Mouse (Mus musculus) ES-E14 (cell line): ENCODE measurements around the gene Mterf4.

ENCODE experiments used
- CHD2 ChIP-seq: IDR thresholded peaks from 2 replicates; pipeline ENCODE4 v1.6.1; 2014; ENCODE audit warnings: mild to moderate bottlenecking, low read depth, low read length, inconsistent platforms
- MAFK ChIP-seq: IDR thresholded peaks from 2 replicates; pipeline ENCODE4 v1.6.1; 2014; ENCODE audit warnings: mild to moderate bottlenecking, low read depth, low read length, inconsistent platforms; ENCODE audit not compliant: insufficient read depth
- ZC3H11A ChIP-seq: IDR thresholded peaks from 2 replicates; pipeline ENCODE4 v1.6.1; 2012; ENCODE audit warnings: low read depth, mild to moderate bottlenecking, inconsistent platforms, low read length, borderline replicate concordance

DNA sequence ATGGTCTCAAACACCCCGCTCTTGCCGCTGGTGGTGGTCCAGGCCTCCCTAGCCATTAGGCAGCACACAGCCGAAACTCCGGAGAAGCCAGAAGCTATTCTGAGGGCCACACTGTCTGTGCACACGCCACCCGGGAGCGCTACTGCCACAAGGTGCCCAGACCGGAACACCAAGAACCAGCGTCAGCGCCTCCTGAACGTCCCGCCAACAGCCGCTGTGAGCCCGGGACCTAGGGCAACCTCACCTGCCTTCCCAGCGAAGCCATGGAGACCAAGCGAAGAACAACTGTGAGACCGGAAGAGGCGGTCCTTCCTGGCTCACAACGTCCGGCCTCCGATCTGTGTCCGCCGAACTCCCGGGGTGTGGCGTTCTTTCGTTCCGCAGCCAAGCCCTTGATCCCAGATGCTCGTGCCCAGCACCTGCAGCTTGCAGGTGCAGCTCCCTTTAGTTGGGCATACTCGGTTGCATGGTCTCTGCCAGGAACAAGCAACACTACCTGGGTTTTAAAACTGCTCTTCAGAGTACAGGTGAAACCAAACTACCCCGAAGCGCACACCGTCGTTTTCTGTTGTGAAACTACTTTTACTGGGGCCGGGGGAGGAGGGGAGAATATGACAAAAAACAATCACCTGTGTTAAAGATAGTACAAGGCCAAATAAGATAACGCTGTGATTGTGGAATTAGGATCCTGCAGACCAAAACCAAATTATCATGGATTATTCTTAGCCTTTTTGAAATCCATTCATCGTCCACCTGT is at the start of gene Mterf4:
- TF ChIP-seq CHD2: no peak
- TF ChIP-seq ZC3H11A: no peak
- TF ChIP-seq MAFK: no peak
